Mouse (Mus musculus) neural tube, embryonic 14.5 days (tissue): Measurements from ENCODE around the gene Arsb. TPM values are rescaled to one million over a fixed set of nuclear protein-coding genes. Genes with fewer than 3 reads are reported as not detected.

Experiments used
- ATAC-seq: fragments of 200-750 bp; cut with Nextera tagmentation; 2 replicates; pipeline ENCODE4 v1.8.0; 2017; ENCODE audit warnings: low read depth, mild to moderate bottlenecking, moderate TSS enrichment, moderate library complexity
- H3K27ac ChIP-seq: fragments of 300-500 bp; sonication (generic); 2 replicates; pipeline ENCODE4 v1.5.1; 2014; ENCODE audit warnings: low read depth, mild to moderate bottlenecking, control low read depth, low read length, moderate library complexity, mixed read lengths
- H3K27me3 ChIP-seq: fragments of 300-500 bp; sonication (generic); 2 replicates; pipeline ENCODE4 v1.6.1; 2014; ENCODE audit warnings: low read length; ENCODE audit not compliant: control insufficient read depth, insufficient read depth
- H3K36me3 ChIP-seq: fragments of 300-500 bp; sonication (generic); 2 replicates; pipeline ENCODE4 v1.6.1; 2014; ENCODE audit warnings: low read length, mixed read lengths; ENCODE audit not compliant: control insufficient read depth, insufficient read depth
- H3K4me1 ChIP-seq: fragments of 300-500 bp; sonication (generic); 2 replicates; pipeline ENCODE4 v1.6.1; 2014; ENCODE audit warnings: low read length; ENCODE audit not compliant: control insufficient read depth, insufficient read depth
- H3K4me2 ChIP-seq: fragments of 300-500 bp; sonication (generic); 2 replicates; pipeline ENCODE4 v1.6.1; 2014; ENCODE audit warnings: mild to moderate bottlenecking, low read depth, low read length, control low read depth
- H3K4me3 ChIP-seq: fragments of 300-500 bp; sonication (generic); 2 replicates; pipeline ENCODE4 v1.5.1; 2014; ENCODE audit warnings: low read depth, low read length, control low read depth, mixed read lengths
- H3K9ac ChIP-seq: fragments of 300-500 bp; sonication (generic); replicated peaks from 2 replicates; pipeline ENCODE4 v1.6.1; 2014; ENCODE audit warnings: low read depth, mild to moderate bottlenecking, control low read depth, low read length, mixed read lengths
- H3K9me3 ChIP-seq: fragments of 300-500 bp; sonication (generic); 2 replicates; pipeline ENCODE4 v1.6.1; 2016; ENCODE audit warnings: low read length; ENCODE audit not compliant: control insufficient read depth
- WGBS: fragments of 180-500 bp; shearing (Covaris S2); extraction: QIAGEN DNeasy Blood & Tissue Kit; methylation state at CpG from one replicate; pipeline ENCODE4 v1.1.7; 2014; 5-methylcytosine and 5-hydroxymethylcytosine counted together
- polyA plus RNA-seq: library from polyadenylated mRNA; unstranded; fragments of >200 nt; fragmentation: Nextera tagmentation; extraction: Ambion mirVana; gene quantifications from 2 replicates; pipeline ENCODE4 v1.2.1, GENCODE M21; 2014

Gene Arsb
- polyA plus RNA-seq, 1 experiment from 2014 or later: 11.3 TPM

GRCm38 (mm10) chr13:93848615-93849014, 77.2 kb downstream of the Arsb start:
- H3K9me3 ChIP-seq: no peaks in the 10 kb centered on the region
- WGBS: 83% methylated on average over 6 of the region's 6 CpGs

GRCm38 (mm10) chr13:93849751-93850355, 78.4 kb downstream of the Arsb start:
- no peak overlapping the region for H3K27ac ChIP-seq
- WGBS: 77% methylated on average over 5 of the region's 5 CpGs
- no peak overlapping the region for H3K4me2 ChIP-seq
- peaks cover 4% of the 10 kb centered on the region; the same call in 1 of the 2 replicates for H3K4me1 ChIP-seq
- H3K4me3 ChIP-seq: no peak overlapping the region
- H3K36me3 ChIP-seq: no peaks in the 10 kb centered on the region
- no peak for ATAC-seq
- no peak overlapping the region for H3K9ac ChIP-seq
- H3K27me3 ChIP-seq: no peaks in the 10 kb centered on the region
- H3K9me3 ChIP-seq: no peaks in the 10 kb centered on the region

More at GRCm38 (mm10) chr13:93848615-93849014, 77.2 kb downstream of the Arsb start:
- Histone ChIP-seq H3K27ac (no peak overlapping the region), H3K4me3 (no peak overlapping the region), H3K9ac (no peak overlapping the region), H3K4me2 (no peak overlapping the region), H3K27me3 (no peaks in the 10 kb centered on the region), H3K4me1 (peaks cover 4% of the 10 kb centered on the region; the same call in 1 of the 2 replicates), H3K36me3 (no peaks in the 10 kb centered on the region)
- ATAC-seq: no peak

- H3K27ac ChIP-seq: no peak overlapping the region
- no peaks in the 10 kb centered on the region for H3K27me3 ChIP-seq
- H3K4me3 ChIP-seq: no peak overlapping the region
- 66% methylated on average over 4 of the region's 4 CpGs for WGBS
- ATAC-seq: no peak
- H3K9ac ChIP-seq: no peak overlapping the region
- peaks cover 4% of the 10 kb centered on the region; the same call in 1 of the 2 replicates for H3K4me1 ChIP-seq
- no peaks in the 10 kb centered on the region for H3K9me3 ChIP-seq
- H3K4me2 ChIP-seq: no peak overlapping the region
- H3K36me3 ChIP-seq: no peaks in the 10 kb centered on the region
These were observed 79.2 kb downstream of the Arsb start for GRCm38 (mm10) chr13:93850674-93851073.

- H3K27ac ChIP-seq: no peak overlapping the region
- no peak for ATAC-seq
- no peak overlapping the region for H3K4me2 ChIP-seq
- H3K4me3 ChIP-seq: no peak overlapping the region
- WGBS: 65% methylated on average over 14 of the region's 14 CpGs
- H3K9me3 ChIP-seq: no peaks in the 10 kb centered on the region
- H3K27me3 ChIP-seq: no peaks in the 10 kb centered on the region
- peaks cover 4% of the 10 kb centered on the region; the same call in 1 of the 2 replicates for H3K4me1 ChIP-seq
- no peaks in the 10 kb centered on the region for H3K36me3 ChIP-seq
- H3K9ac ChIP-seq: no peak overlapping the region
These were observed 81.1 kb downstream of the Arsb start for GRCm38 (mm10) chr13:93852419-93853138.

GRCm38 (mm10) chr13:93853767-93854166, 82.3 kb downstream of the Arsb start:
- no peak for ATAC-seq
- H3K4me2 ChIP-seq: no peak overlapping the region
- H3K9me3 ChIP-seq: no peaks in the 10 kb centered on the region
- WGBS: 88% methylated on average over 6 of the region's 6 CpGs
- no peaks in the 10 kb centered on the region for H3K27me3 ChIP-seq
- H3K9ac ChIP-seq: no peak overlapping the region
- peaks cover 4% of the 10 kb centered on the region; the same call in 1 of the 2 replicates for H3K4me1 ChIP-seq
- H3K36me3 ChIP-seq: no peaks in the 10 kb centered on the region
- H3K27ac ChIP-seq: no peak overlapping the region
- H3K4me3 ChIP-seq: no peak overlapping the region

GRCm38 (mm10) chr13:93854325-93854724, 82.9 kb downstream of the Arsb start:
- no peak for ATAC-seq
- H3K27me3 ChIP-seq: no peaks in the 10 kb centered on the region
- no peaks in the 10 kb centered on the region for H3K36me3 ChIP-seq
- H3K27ac ChIP-seq: no peak overlapping the region
- no peak overlapping the region for H3K9ac ChIP-seq
- H3K9me3 ChIP-seq: no peaks in the 10 kb centered on the region
- 88% methylated on average over 8 of the region's 8 CpGs for WGBS
- no peak overlapping the region for H3K4me2 ChIP-seq
- no peak overlapping the region for H3K4me3 ChIP-seq
- H3K4me1 ChIP-seq: peaks cover 4% of the 10 kb centered on the region; the same call in 1 of the 2 replicates

GRCm38 (mm10) chr13:93854966-93855562, 83.6 kb downstream of the Arsb start:
- Histone ChIP-seq H3K36me3 (no peaks in the 10 kb centered on the region), H3K27me3 (no peaks in the 10 kb centered on the region), H3K27ac (no peak overlapping the region), H3K4me3 (no peak overlapping the region), H3K9ac (no peak overlapping the region), H3K4me2 (no peak overlapping the region), H3K4me1 (peaks cover 4% of the 10 kb centered on the region; the same call in 1 of the 2 replicates), H3K9me3 (no peaks in the 10 kb centered on the region)
- ATAC-seq: no peak
- WGBS: 76% methylated on average over 3 of the region's 3 CpGs

- 38% methylated on average over 11 of the region's 11 CpGs for WGBS
- Histone ChIP-seq H3K9me3 (no peaks in the 10 kb centered on the region), H3K4me3 (no peak overlapping the region), H3K36me3 (no peaks in the 10 kb centered on the region), H3K4me1 (peaks cover 4% of the 10 kb centered on the region; the same call in 1 of the 2 replicates), H3K9ac (no peak overlapping the region), H3K4me2 (no peak overlapping the region), H3K27ac (no peak overlapping the region), H3K27me3 (no peaks in the 10 kb centered on the region)
- no peak for ATAC-seq
These were observed 84.3 kb downstream of the Arsb start for GRCm38 (mm10) chr13:93855701-93856183.

- Histone ChIP-seq H3K4me3 (no peak overlapping the region), H3K4me2 (no peak overlapping the region), H3K36me3 (no peaks in the 10 kb centered on the region), H3K27ac (no peak overlapping the region), H3K9me3 (no peaks in the 10 kb centered on the region), H3K4me1 (no peaks in the 10 kb centered on the region), H3K9ac (no peak overlapping the region), H3K27me3 (no peaks in the 10 kb centered on the region)
- WGBS: 97% methylated on average over 2 of the region's 2 CpGs
- ATAC-seq: no peak
These were observed 89.8 kb downstream of the Arsb start for GRCm38 (mm10) chr13:93861211-93861610.
